In genomic region chr17:31856519-31857160, GRCm38 (mm10) we compare ENCODE assay signal across 8 mouse cellular contexts. TPM values are rescaled to one million over a fixed set of nuclear protein-coding genes. Genes with fewer than 3 reads are reported as not detected.
DNase-seq lines count a peak whose midpoint lies in the region; ATAC-seq and TF ChIP-seq lines count a peak whose summit lies in the region.

No protein-coding gene starts in this region.

- peak overlapping the region; percentile 81 for H3K9ac ChIP-seq in embryonic facial prominence, embryonic 14.5 days (ENCODE audit: low read depth, low read length)
- H3K9ac ChIP-seq in heart, adult 2 months (ENCODE audit: low read depth, low read length), result peak overlapping the region; percentile 91
- H3K9ac ChIP-seq in limb, embryonic 14.5 days (ENCODE audit: low read depth, low read length, severe bottlenecking), result peak overlapping the region; percentile 66
- H3K9ac ChIP-seq in midbrain, embryonic 14.5 days (replicated peaks; ENCODE audit: low read length), result peak overlapping the region; percentile 39; the same call in 1 of the 2 replicates

- peaks cover 11% of the 10 kb centered on the region; the same call in 1 of the 2 replicates for H3K36me3 ChIP-seq in embryonic facial prominence, embryonic 14.5 days (ENCODE audit: control insufficient read depth, insufficient read depth, low read length)
- peaks cover 10% of the 10 kb centered on the region; the same call in 1 of the 2 replicates for H3K36me3 ChIP-seq in heart, adult 2 months (ENCODE audit: control insufficient read depth, insufficient read depth, low read length)
- peaks cover 3% of the 10 kb centered on the region; the same call in 1 of the 2 replicates for H3K36me3 ChIP-seq in limb, embryonic 14.5 days (ENCODE audit: control insufficient read depth, insufficient read depth, low read length)
- peaks cover 7% of the 10 kb centered on the region; the same call in 1 of the 2 replicates for H3K36me3 ChIP-seq in midbrain, embryonic 14.5 days (ENCODE audit: control insufficient read depth, insufficient read depth, low read length)

- peak; percentile 88 for TF ChIP-seq POLR2A in heart, adult 2 months (IDR thresholded peaks at IDR 0.05; ENCODE audit: insufficient read depth, low read depth, low read length)
- no peak for TF ChIP-seq POLR2A in limb, embryonic 14.5 days (IDR thresholded peaks at IDR 0.05; ENCODE audit: borderline replicate concordance, extremely low read depth, insufficient read depth, insufficient read length)

- H3K4me3 ChIP-seq in embryonic facial prominence, embryonic 14.5 days (ENCODE audit: low read depth, low read length), result peak overlapping the region; percentile 95
- H3K4me3 ChIP-seq in heart, adult 2 months, result peak overlapping the region; percentile 56
- peak overlapping the region; percentile 49 for H3K4me3 ChIP-seq in limb, embryonic 14.5 days (replicated peaks; ENCODE audit: low read length)
- H3K4me3 ChIP-seq in midbrain, embryonic 14.5 days (replicated peaks; ENCODE audit: low read depth, low read length), result peak overlapping the region; percentile 86

- H3K27me3 ChIP-seq in embryonic facial prominence, embryonic 14.5 days (replicated peaks; ENCODE audit: control insufficient read depth, insufficient read depth, low read length), result no peaks in the 10 kb centered on the region
- H3K27me3 ChIP-seq in heart, adult 2 months (ENCODE audit: control insufficient read depth, insufficient read depth, low read length), result no peaks in the 10 kb centered on the region
- no peaks in the 10 kb centered on the region for H3K27me3 ChIP-seq in limb, embryonic 14.5 days (ENCODE audit: control insufficient read depth, insufficient read depth, low read length)
- H3K27me3 ChIP-seq in midbrain, embryonic 14.5 days (ENCODE audit: control insufficient read depth, insufficient read depth, low read length), result no peaks in the 10 kb centered on the region

- intact Hi-C loops in heart, adult 2 months (cut with DNase I), result loop anchor here (1.0 to 2.0 kb wide), 5 partner anchors 49 to 168 kb away; no protein-coding TSS in a partner anchor

- TF ChIP-seq EP300 in heart, adult 2 months (IDR thresholded peaks at IDR 0.05; ENCODE audit: insufficient read depth, low read depth, low read length), result peak; percentile 99

- peaks cover 22% of the 10 kb centered on the region for H3K4me1 ChIP-seq in embryonic facial prominence, embryonic 14.5 days (ENCODE audit: control insufficient read depth, insufficient read depth, low read length)
- peaks cover 22% of the 10 kb centered on the region for H3K4me1 ChIP-seq in heart, adult 2 months (ENCODE audit: control insufficient read depth, insufficient read depth, low read length)
- H3K4me1 ChIP-seq in limb, embryonic 14.5 days (ENCODE audit: control insufficient read depth, insufficient read depth, low read length), result peaks cover 22% of the 10 kb centered on the region
- H3K4me1 ChIP-seq in midbrain, embryonic 14.5 days (ENCODE audit: control insufficient read depth, insufficient read depth, low read length), result peaks cover 23% of the 10 kb centered on the region

- no peaks in the 10 kb centered on the region for H3K9me3 ChIP-seq in embryonic facial prominence, embryonic 14.5 days (ENCODE audit: control insufficient read depth, low read length)
- no peaks in the 10 kb centered on the region for H3K9me3 ChIP-seq in limb, embryonic 14.5 days (ENCODE audit: control insufficient read depth, low read length)
- H3K9me3 ChIP-seq in midbrain, embryonic 14.5 days (ENCODE audit: control insufficient read depth, low read length), result no peaks in the 10 kb centered on the region

- peak overlapping the region; percentile 91 for H3K27ac ChIP-seq in embryonic facial prominence, embryonic 14.5 days (replicated peaks; ENCODE audit: low read depth, low read length)
- H3K27ac ChIP-seq in heart, adult 2 months, result peak overlapping the region; percentile 99
- H3K27ac ChIP-seq in limb, embryonic 14.5 days (replicated peaks; ENCODE audit: low read depth, low read length), result peak overlapping the region; percentile 85
- peak overlapping the region; percentile 55 for H3K27ac ChIP-seq in midbrain, embryonic 14.5 days (replicated peaks; ENCODE audit: low read depth, low read length)

- peak; percentile 47 for ATAC-seq in embryonic facial prominence, embryonic 14.5 days (ENCODE audit: low read depth)
- peak; percentile 18 for ATAC-seq in limb, embryonic 14.5 days (ENCODE audit: low FRiP score, low read depth)
- peak; percentile 35; the same call in 1 of the 2 replicates for ATAC-seq in midbrain, embryonic 14.5 days (ENCODE audit: low FRiP score, low TSS enrichment)

- peak; percentile 25 for DNase-seq in thymus, postnatal 0 days (ENCODE audit: low spot score)
- no peak for DNase-seq in thymus, postnatal 14 days
- DNase-seq in embryonic facial prominence, embryonic 14.5 days (ENCODE audit: low spot score), result peak; percentile 87
- peak; percentile 86 to 92 for DNase-seq in heart, adult 2 months
- peak; percentile 81 for DNase-seq in kidney, adult 18-20 months
- DNase-seq in limb, embryonic 14.5 days (ENCODE audit: low spot score), result peak; percentile 84
- DNase-seq in midbrain, embryonic 14.5 days, result peak; percentile 75
- DNase-seq in spleen, postnatal 14 days (ENCODE audit: low spot score in 2 of 2), result peak; percentile 53 to 65

- WGBS in embryonic facial prominence, embryonic 14.5 days, result 28% methylated on average over 17 of the region's 17 CpGs
- 7% methylated on average over 17 of the region's 17 CpGs for WGBS in heart, adult 2 months
- 19% methylated on average over 17 of the region's 17 CpGs for whole genome bisulfite sequencing in limb, embryonic 14.5 days
- 38% methylated on average over 17 of the region's 17 CpGs for WGBS in midbrain, embryonic 14.5 days

- TF ChIP-seq CTCF in heart, adult 2 months (IDR thresholded peaks at IDR 0.05), result peak; percentile 40

- peaks cover 3% of the 10 kb centered on the region for H3K79me2 ChIP-seq in heart, adult 2 months (replicated peaks; ENCODE audit: control insufficient read depth, insufficient read depth, low read length)

- H3K4me2 ChIP-seq in embryonic facial prominence, embryonic 14.5 days (ENCODE audit: low read depth, low read length), result peak overlapping the region; percentile 88
- peak overlapping the region; percentile 88 for H3K4me2 ChIP-seq in limb, embryonic 14.5 days (replicated peaks; ENCODE audit: low read depth, low read length, severe bottlenecking)
- peak overlapping the region; percentile 71 for H3K4me2 ChIP-seq in midbrain, embryonic 14.5 days (ENCODE audit: low read length)

RNA-seq across cellular contexts. Expression of gene Sik1, which starts 1.0 kb away (rescaled TPM):
- 12.4 and 14.2 TPM in 2 replicates for polyA plus RNA-seq in thymus, postnatal 0 days (2015; fragmentation: Nextera tagmentation; extraction: Ambion mirVana)
- polyA plus RNA-seq in embryonic facial prominence, embryonic 14.5 days (2014; fragmentation: Nextera tagmentation; extraction: Ambion mirVana), result 25.1 and 27.8 TPM in 2 replicates
- 10 to 100 TPM; 39.6 to 62.7 TPM for total RNA-seq in heart, adult 2 months (2021)
- polyA plus RNA-seq in heart, adult 2 months (2012; rRNA removed), result 15.4 and 21.0 TPM in 2 replicates
- 19.9 and 23.5 TPM in 2 replicates for polyA plus RNA-seq in limb, embryonic 14.5 days (2012; rRNA removed)
- polyA plus RNA-seq in limb, embryonic 14.5 days (2014; fragmentation: Nextera tagmentation; extraction: Ambion mirVana), result 22.3 and 26.9 TPM in 2 replicates
- 15.3 and 19.3 TPM in 2 replicates for polyA plus RNA-seq in midbrain, embryonic 14.5 days (2014; fragmentation: Nextera tagmentation; extraction: Ambion mirVana)

Comparison
In these comparisons a context has a peak if more than half of its experiments do, and no peak if none do; other contexts are left out.
1. H3K9ac ChIP-seq: peak in every context shown above with its lines; median percentile 91 in heart, adult 2 months; 81 in embryonic facial prominence, embryonic 14.5 days; 66 in limb, embryonic 14.5 days; 39 in midbrain, embryonic 14.5 days.